Comparison of ENCODE assay signal across 15 mouse cellular contexts in the genomic region with DNA sequence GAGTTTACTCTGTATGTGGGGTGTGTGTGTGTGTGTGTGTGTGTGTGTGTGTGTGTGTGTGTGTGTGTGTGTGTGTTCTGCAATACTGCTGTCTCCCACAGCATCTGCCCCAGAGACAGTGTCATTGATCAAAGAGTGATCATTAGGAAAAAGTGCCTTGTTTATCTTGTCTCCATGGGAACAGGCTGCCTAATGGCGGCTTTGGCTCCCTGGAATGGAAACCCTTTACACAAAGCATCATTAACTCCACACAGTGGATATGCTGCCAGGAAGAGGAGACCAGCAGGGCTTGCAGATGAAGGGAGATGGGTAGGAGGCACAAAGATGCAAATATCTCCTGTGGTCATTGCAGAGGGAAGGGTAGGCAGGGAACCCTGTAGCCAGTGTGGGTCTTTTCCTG.
DNase-seq lines count a peak whose midpoint lies in the region; ATAC-seq and TF ChIP-seq lines count a peak whose summit lies in the region.
"Had no signal": no experiment of that assay in that cellular context is flagged by ENCODE, and none has a peak within 500 bp of the region (broad histone marks: within the 10 kb centered on the region; RNA-seq: fewer than 3 reads in every experiment).

No protein-coding gene starts in this region.

- no peaks in the 10 kb centered on the region for H3K9me3 ChIP-seq in forebrain, embryonic 11.5 days (ENCODE audit: control insufficient read depth, low read length)
- H3K9me3 ChIP-seq in forebrain, embryonic 10.5 days = no peaks in the 10 kb centered on the region
- no peaks in the 10 kb centered on the region for H3K9me3 ChIP-seq in forebrain, postnatal 0 days (ENCODE audit: low read length)
- H3K9me3 ChIP-seq in midbrain, embryonic 11.5 days (ENCODE audit: control insufficient read depth, low read length) = no peaks in the 10 kb centered on the region
- H3K9me3 ChIP-seq in liver, postnatal 0 days (ENCODE audit: low read length) = no peaks in the 10 kb centered on the region
- H3K9me3 ChIP-seq: limb, embryonic 13.5 days had no signal

- no peak overlapping the region for H3K4me2 ChIP-seq in forebrain, embryonic 11.5 days (ENCODE audit: low read depth, low read length, severe bottlenecking)
- H3K4me2 ChIP-seq in forebrain, postnatal 0 days (ENCODE audit: low read depth) = no peak overlapping the region
- no peak overlapping the region for H3K4me2 ChIP-seq in midbrain, embryonic 11.5 days
- no peak overlapping the region for H3K4me2 ChIP-seq in liver, postnatal 0 days (ENCODE audit: low read depth, low read length)
- H3K4me2 ChIP-seq: limb, embryonic 13.5 days; lung, embryonic 14.5 days had no signal

- no peaks in the 10 kb centered on the region for H3K36me3 ChIP-seq in forebrain, embryonic 11.5 days (ENCODE audit: control insufficient read depth, insufficient read depth, low read length)
- no peaks in the 10 kb centered on the region for H3K36me3 ChIP-seq in forebrain, embryonic 10.5 days (replicated peaks)
- H3K36me3 ChIP-seq in forebrain, postnatal 0 days (ENCODE audit: insufficient read depth) = no peaks in the 10 kb centered on the region
- H3K36me3 ChIP-seq in midbrain, embryonic 11.5 days (ENCODE audit: control insufficient read depth, insufficient read depth, low read length) = no peaks in the 10 kb centered on the region
- no peaks in the 10 kb centered on the region for H3K36me3 ChIP-seq in liver, postnatal 0 days (replicated peaks; ENCODE audit: insufficient read depth, low read length)
- H3K36me3 ChIP-seq: limb, embryonic 13.5 days had no signal

- no peak overlapping the region for H3K27ac ChIP-seq in forebrain, embryonic 11.5 days (ENCODE audit: low read depth, low read length)
- no peak overlapping the region for H3K27ac ChIP-seq in forebrain, embryonic 10.5 days
- no peak overlapping the region for H3K27ac ChIP-seq in forebrain, postnatal 0 days (ENCODE audit: low read depth, low read length)
- H3K27ac ChIP-seq in midbrain, embryonic 11.5 days (ENCODE audit: low read depth, low read length) = no peak overlapping the region
- no peak overlapping the region for H3K27ac ChIP-seq in liver, postnatal 0 days (ENCODE audit: low read depth)
- H3K27ac ChIP-seq: limb, embryonic 13.5 days had no signal

- no peak overlapping the region for H3K4me3 ChIP-seq in forebrain, embryonic 11.5 days (ENCODE audit: low read depth, low read length)
- H3K4me3 ChIP-seq in forebrain, embryonic 10.5 days = no peak overlapping the region
- no peak overlapping the region for H3K4me3 ChIP-seq in forebrain, postnatal 0 days (ENCODE audit: low read depth, low read length)
- H3K4me3 ChIP-seq in midbrain, embryonic 11.5 days (ENCODE audit: low read depth, low read length) = no peak overlapping the region
- no peak overlapping the region for H3K4me3 ChIP-seq in liver, postnatal 0 days (ENCODE audit: low read depth, low read length)
- H3K4me3 ChIP-seq: limb, embryonic 13.5 days had no signal

- H3K4me1 ChIP-seq in forebrain, embryonic 11.5 days (replicated peaks; ENCODE audit: control insufficient read depth, insufficient read depth, low read length) = no peaks in the 10 kb centered on the region
- peaks cover 19% of the 10 kb centered on the region for H3K4me1 ChIP-seq in forebrain, embryonic 10.5 days
- H3K4me1 ChIP-seq in forebrain, postnatal 0 days (ENCODE audit: insufficient read depth) = no peaks in the 10 kb centered on the region
- H3K4me1 ChIP-seq in midbrain, embryonic 11.5 days (ENCODE audit: control insufficient read depth, insufficient read depth, low read length) = no peaks in the 10 kb centered on the region
- H3K4me1 ChIP-seq in liver, postnatal 0 days (ENCODE audit: insufficient read depth) = no peaks in the 10 kb centered on the region
- H3K4me1 ChIP-seq: megakaryocyte, embryonic 14.5 days had no signal

- no peak for TF ChIP-seq EP300 in liver, postnatal 0 days (IDR thresholded peaks at IDR 0.05; ENCODE audit: low read depth)

- H3K27me3 ChIP-seq in forebrain, embryonic 11.5 days (ENCODE audit: control insufficient read depth, insufficient read depth, low read length) = no peaks in the 10 kb centered on the region
- no peaks in the 10 kb centered on the region for H3K27me3 ChIP-seq in forebrain, embryonic 10.5 days (ENCODE audit: poor library complexity, severe bottlenecking)
- H3K27me3 ChIP-seq in forebrain, postnatal 0 days (ENCODE audit: insufficient read depth, low read length) = no peaks in the 10 kb centered on the region
- H3K27me3 ChIP-seq in midbrain, embryonic 11.5 days (ENCODE audit: control insufficient read depth, insufficient read depth, low read length) = no peaks in the 10 kb centered on the region
- H3K27me3 ChIP-seq in liver, postnatal 0 days (ENCODE audit: insufficient read depth, low read length) = no peaks in the 10 kb centered on the region
- H3K27me3 ChIP-seq: limb, embryonic 13.5 days; megakaryocyte, embryonic 14.5 days had no signal

- TF ChIP-seq CTCF in forebrain, postnatal 0 days (IDR thresholded peaks at IDR 0.05; ENCODE audit: low read depth) = no peak
- no peak for TF ChIP-seq CTCF in liver, postnatal 0 days (IDR thresholded peaks at IDR 0.05; ENCODE audit: low read depth)

- 15% methylated on average over 1 of the region's 1 CpGs for WGBS in forebrain, embryonic 11.5 days
- 13% methylated on average over 1 of the region's 1 CpGs for WGBS in forebrain, embryonic 10.5 days
- 3% methylated on average over 1 of the region's 1 CpGs for WGBS in forebrain, postnatal 0 days
- 15% methylated on average over 1 of the region's 1 CpGs for WGBS in midbrain, embryonic 11.5 days
- 18% methylated on average over 1 of the region's 1 CpGs for WGBS in liver, postnatal 0 days (ENCODE audit: insufficient replicate concordance)

- peak; percentile 64; the same call in 1 of the 2 replicates for ATAC-seq in forebrain, embryonic 11.5 days (replicated peaks; ENCODE audit: low FRiP score)
- ATAC-seq in forebrain, postnatal 0 days = peak; percentile 74
- ATAC-seq in midbrain, embryonic 11.5 days (ENCODE audit: low FRiP score) = 0 out of 2 replicates have a peak, but pooled peaks have one; percentile 30
- ATAC-seq in liver, postnatal 0 days = no peak
- ATAC-seq: inflammation-experienced regulatory T-cells, adult 6 months had no signal

- no peak for DNase-seq in forebrain, embryonic 11.5 days (ENCODE audit: low spot score)
- no peak for DNase-seq in forebrain, embryonic 10.5 days (ENCODE audit: extremely low spot score, low spot score)
- peak; percentile 52 for DNase-seq in forebrain, postnatal 0 days
- no peak for DNase-seq in midbrain, embryonic 11.5 days (ENCODE audit: low spot score, missing footprints)
- peak; percentile 57 for DNase-seq in retina, postnatal 1 day
- DNase-seq in liver, postnatal 0 days = no peak
- no peak for DNase-seq in thymus, postnatal 14 days
- DNase-seq in left cerebral cortex, adult 18-20 months (ENCODE audit: low spot score in 2 of 2) = no peak
- DNase-seq: adrenal gland, postnatal 10 days; cerebellum, adult 11 months; gastrocnemius, postnatal 25 days; lung, embryonic 14.5 days had no signal

- no peak overlapping the region for H3K9ac ChIP-seq in forebrain, embryonic 11.5 days (ENCODE audit: low read length)
- no peak overlapping the region for H3K9ac ChIP-seq in forebrain, postnatal 0 days
- H3K9ac ChIP-seq in midbrain, embryonic 11.5 days (ENCODE audit: low read length) = no peak overlapping the region
- H3K9ac ChIP-seq in liver, postnatal 0 days (replicated peaks) = no peak overlapping the region
- H3K9ac ChIP-seq: limb, embryonic 13.5 days; lung, embryonic 14.5 days had no signal

Comparison
In these comparisons a context has a peak if more than half of its experiments do, and no peak if none do; other contexts are left out.
1. DNase-seq: peak in forebrain, postnatal 0 days (single experiment) and retina, postnatal 1 day (single experiment); none in forebrain, embryonic 11.5 days (single experiment), forebrain, embryonic 10.5 days (single experiment), midbrain, embryonic 11.5 days (single experiment), liver, postnatal 0 days (single experiment), thymus, postnatal 14 days (single experiment) and left cerebral cortex, adult 18-20 months (0 of 2).